Mouse (Mus musculus) gastrocnemius, postnatal 36 days (tissue): ENCODE measurements around the gene Scamp3. TPM values are rescaled to one million over a fixed set of nuclear protein-coding genes. Genes with fewer than 3 reads are reported as not detected.
"Not testable (repeated sequence)": the region's sequence is repeated elsewhere in the genome, so short reads cannot be mapped to it uniquely, and the experiment has no call there.

ENCODE experiments used
- DNase-seq, 2 experiments: peaks; one replicate each; pipeline ENCODE4 v3.0.0; 2022
- intact Hi-C: fragments of 180-260 bp; cut with DNase I; formaldehyde crosslinking; loops from one replicate; pipeline ENCODE4 v1.15.1; 2025
- total RNA-seq, 2 experiments: library from RNA; stranded (reverse); gene quantifications; 2 replicates each; pipeline ENCODE4 v1.2.3; 2021

Scamp3 gene
- total RNA-seq, 2 experiments from 2014 or later, result 33.8 to 36.0 TPM

GRCm38 (mm10) chr3:89190436-89190835 lies 13.2 kb downstream of the Scamp3 start:
- DNase-seq, result no peak
- intact Hi-C loops, result no loop called here

- intact Hi-C loops, result no loop called here
- DNase-seq, result no peak
Measured at GRCm38 (mm10) chr3:89193351-89193750, 16.1 kb downstream of the Scamp3 start.

GRCm38 (mm10) chr3:89193853-89194252 lies 16.6 kb downstream of the Scamp3 start:
- no peak for DNase-seq
- intact Hi-C loops, result no loop called here

- intact Hi-C loops, result no loop called here
- peak; percentile 76 to 87 for DNase-seq
Measured at GRCm38 (mm10) chr3:89195979-89196877, 19.0 kb downstream of the Scamp3 start.

GRCm38 (mm10) chr3:89199839-89200238 lies 22.6 kb downstream of the Scamp3 start:
- no peak for DNase-seq

GRCm38 (mm10) chr3:89202253-89203141 lies 25.2 kb downstream of the Scamp3 start, which contains the start of gene Gba:
Gba (plus strand) TSS chr3:89202928.
- intact Hi-C loops, result no loop called here
- peak; percentile 65 to 68 for DNase-seq

More at GRCm38 (mm10) chr3:89199839-89200238, 22.6 kb downstream of the Scamp3 start:
- intact Hi-C loops, result loop anchor here (2.0 kb wide), 1 partner anchor 15 kb away; the partner anchor contains the start of gene Thbs3

- no peak for DNase-seq
- intact Hi-C loops, result no loop called here
Measured at GRCm38 (mm10) chr3:89203142-89203514, 25.9 kb downstream of the Scamp3 start.

- DNase-seq, result no peak
- intact Hi-C loops, result no loop called here
Measured at GRCm38 (mm10) chr3:89206079-89206478, 28.8 kb downstream of the Scamp3 start.

- intact Hi-C loops, result no loop called here
- DNase-seq, result no peak
Measured at GRCm38 (mm10) chr3:89206695-89207094, 29.4 kb downstream of the Scamp3 start.

GRCm38 (mm10) chr3:89208075-89208657 lies 30.9 kb downstream of the Scamp3 start:
- intact Hi-C loops, result no loop called here
- no peak for DNase-seq

GRCm38 (mm10) chr3:89208736-89209135 lies 31.5 kb downstream of the Scamp3 start:
- DNase-seq, result no peak
- intact Hi-C loops, result no loop called here

- intact Hi-C loops, result no loop called here
- no peak for DNase-seq
Measured at GRCm38 (mm10) chr3:89209731-89210130, 32.5 kb downstream of the Scamp3 start.

- intact Hi-C loops, result no loop called here
Measured at GRCm38 (mm10) chr3:89210162-89210561, 32.9 kb downstream of the Scamp3 start.

GRCm38 (mm10) chr3:89210731-89211130 lies 33.5 kb downstream of the Scamp3 start:
- DNase-seq, result no peak
- intact Hi-C loops, result no loop called here

More at GRCm38 (mm10) chr3:89210162-89210561, 32.9 kb downstream of the Scamp3 start:
- DNase-seq, result no peak

GRCm38 (mm10) chr3:89213803-89214530 lies 36.7 kb downstream of the Scamp3 start:
- intact Hi-C loops, result loop anchor here (2.0 kb wide), 1 partner anchor 15 kb away; no protein-coding TSS in a partner anchor
- DNase-seq, result peak; percentile 87 to 91

GRCm38 (mm10) chr3:89214681-89215411 lies 37.6 kb downstream of the Scamp3 start, which contains the start of gene Thbs3:
Thbs3 (plus strand) TSS chr3:89215180.
- intact Hi-C loops, result loop anchor here (2.0 kb wide), 1 partner anchor 16 kb away; no protein-coding TSS in a partner anchor
- DNase-seq, result peak in 1 of 2 experiments; percentile 43

GRCm38 (mm10) chr3:89215853-89216252 lies 38.6 kb downstream of the Scamp3 start:
- DNase-seq, result peak; percentile 71 to 75
- intact Hi-C loops, result loop anchor here (2.0 kb wide), 2 partner anchors 17 to 125 kb away; no protein-coding TSS in a partner anchor

- intact Hi-C loops, result loop anchor here (2.0 kb wide), 1 partner anchor 126 kb away; no protein-coding TSS in a partner anchor
- not testable (repeated sequence) for DNase-seq
Measured at GRCm38 (mm10) chr3:89216407-89216806, 39.1 kb downstream of the Scamp3 start.

- DNase-seq, result no peak
- intact Hi-C loops, result no loop called here
Measured at GRCm38 (mm10) chr3:89218271-89218670, 41.0 kb downstream of the Scamp3 start.
